Mouse (Mus musculus): ENCODE results near the gene Nrcam.
"Not testable (repeated sequence)": the region's sequence is repeated elsewhere in the genome, so short reads cannot be mapped to it uniquely, and the experiment has no call there.

Gene Nrcam

DNA sequence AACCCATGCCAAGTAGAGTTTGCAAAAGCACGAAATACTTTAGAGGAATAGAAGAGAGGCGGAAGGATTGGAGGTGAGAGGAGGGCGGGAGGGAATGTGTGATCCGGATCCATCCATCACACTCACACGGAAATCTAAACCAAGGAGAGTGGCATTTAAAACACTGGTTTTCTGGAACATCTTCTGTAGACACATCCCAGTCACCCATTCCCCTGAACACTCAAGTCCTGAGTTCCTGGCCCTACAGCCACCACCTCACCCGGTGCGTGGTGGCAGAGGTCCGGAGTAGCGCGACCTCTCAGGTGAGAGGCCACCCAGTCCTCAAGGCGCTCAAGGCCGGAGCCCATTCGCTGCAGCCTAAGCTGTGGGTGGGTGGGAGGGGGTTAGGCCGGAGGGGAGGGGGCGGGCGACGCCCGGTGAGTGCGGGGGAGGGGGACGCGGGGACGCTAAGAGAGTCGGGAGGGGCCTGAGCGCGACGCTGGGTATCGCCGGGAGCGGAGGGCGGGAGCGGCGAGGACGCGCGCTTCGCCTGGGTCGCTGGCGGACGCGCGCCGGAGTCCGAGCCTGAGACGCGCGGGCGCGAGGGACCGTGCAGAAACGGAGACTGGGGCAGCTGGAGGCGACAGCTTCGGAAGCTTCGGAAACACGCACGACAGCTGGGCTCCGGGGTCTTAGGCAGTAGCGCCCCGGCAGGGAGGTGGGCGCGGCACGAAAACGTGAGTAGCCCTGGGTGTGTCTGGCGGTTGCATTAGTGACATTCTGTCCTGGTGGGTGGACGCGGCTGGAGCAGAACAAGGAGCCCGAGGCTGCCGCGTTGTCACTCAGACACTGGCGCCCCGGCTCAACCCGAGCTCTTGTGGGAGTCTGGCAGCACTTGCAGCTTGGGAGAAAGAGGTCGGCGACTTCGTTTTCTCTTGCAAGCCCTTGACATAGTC, at the start of gene Nrcam:
TSS of gene Nrcam (plus strand) at position 505 of the 935 bp plus-strand sequence.
- DNase-seq = peak; percentile 3

DNA sequence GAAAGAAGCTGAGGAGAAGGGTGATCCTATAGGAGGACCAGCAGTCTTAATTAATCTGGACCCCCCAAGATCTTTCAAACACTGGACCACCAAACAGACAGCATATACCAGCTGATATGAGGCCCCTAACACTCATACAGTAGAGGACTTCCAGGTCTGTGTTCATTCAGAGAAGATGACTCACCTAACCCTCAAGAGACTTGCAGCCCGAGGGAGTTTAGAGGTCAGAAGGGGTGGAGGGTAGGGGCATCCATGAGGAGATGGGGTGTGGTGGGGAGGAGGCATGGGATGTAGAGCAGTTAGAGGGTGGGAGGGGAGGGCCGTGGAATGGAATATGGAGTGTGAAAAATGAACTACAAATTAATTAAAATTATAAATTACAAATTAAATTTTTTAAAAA, 48.5 kb upstream of the Nrcam start:
- not testable (repeated sequence) for DNase-seq

DNA sequence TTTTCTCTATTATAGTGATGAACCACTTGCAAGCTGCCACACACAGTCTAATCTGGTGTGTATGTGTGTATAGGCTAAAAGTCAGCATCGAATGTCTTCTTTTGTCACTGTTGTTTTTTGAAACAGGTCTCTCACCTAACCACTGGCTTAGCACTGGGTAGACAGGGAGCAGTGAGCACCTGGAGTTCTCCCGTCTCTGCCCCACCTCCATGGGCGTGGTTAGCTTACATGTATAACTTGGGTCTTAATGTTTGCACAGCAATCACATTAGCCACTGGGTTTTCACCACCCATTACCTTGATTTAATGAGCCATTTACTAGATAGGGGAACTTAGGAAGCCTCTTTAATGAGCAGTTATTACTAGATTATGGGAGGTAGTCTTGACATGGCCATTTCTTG, 47.2 kb upstream of the Nrcam start:
- DNase-seq = no peak

DNA sequence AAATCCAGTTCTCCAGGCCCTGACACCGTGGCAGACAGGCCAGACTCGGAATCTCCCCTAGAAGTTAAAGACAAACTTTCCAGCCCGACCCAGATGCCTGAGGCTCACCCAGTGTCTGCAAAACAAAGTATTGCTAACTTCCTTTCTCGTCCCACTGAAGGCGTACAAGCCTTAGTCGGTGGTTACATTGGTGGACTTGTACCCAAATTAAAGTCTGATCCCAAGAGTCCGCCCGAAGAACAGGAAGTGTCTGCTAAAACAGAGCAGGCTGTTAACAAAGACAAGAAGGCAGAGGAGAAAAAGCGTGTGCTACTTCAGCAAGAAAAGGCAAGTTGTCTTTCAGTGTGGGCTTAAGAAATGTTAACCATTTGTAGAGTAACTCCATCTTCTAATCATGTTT, 45.3 kb upstream of the Nrcam start:
- no peak for DNase-seq

DNA sequence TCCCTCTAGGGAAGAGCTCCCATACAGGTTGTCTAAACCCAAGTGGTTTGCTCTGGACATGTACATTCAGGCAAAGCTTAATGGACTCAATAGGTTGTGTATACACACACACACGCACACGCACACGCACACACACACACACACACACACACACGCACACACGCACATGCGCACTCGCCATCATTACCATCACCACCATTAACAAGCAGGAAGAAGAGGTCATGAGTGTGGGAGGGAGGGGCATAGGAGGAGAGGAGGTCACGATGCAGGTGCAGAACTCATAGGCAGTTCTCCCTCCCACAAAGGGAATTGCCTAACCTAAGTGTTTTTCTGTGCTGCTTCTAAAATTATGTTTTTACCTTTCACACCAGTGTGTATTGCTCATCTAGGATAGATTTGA, 41.7 kb upstream of the Nrcam start:
- DNase-seq = no peak

DNA sequence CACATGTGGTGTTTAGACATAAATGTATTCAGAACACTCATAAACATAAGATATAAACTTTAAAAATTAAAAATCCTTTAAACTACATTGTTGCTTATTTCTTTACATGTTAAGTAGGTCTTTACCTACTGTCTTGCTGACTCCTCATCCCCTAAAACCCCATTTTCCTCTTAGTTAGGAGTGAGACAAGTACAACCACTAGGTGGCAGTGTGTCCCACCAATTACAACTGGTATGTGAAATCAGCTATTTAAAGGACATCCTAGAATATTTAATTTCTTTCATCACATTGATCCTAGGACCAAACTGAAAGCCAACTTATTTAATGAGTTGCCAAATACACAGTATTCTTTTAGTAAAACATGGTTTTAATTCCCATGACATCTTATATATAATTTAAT, 36.4 kb upstream of the Nrcam start:
- peak; percentile 55 for DNase-seq

DNA sequence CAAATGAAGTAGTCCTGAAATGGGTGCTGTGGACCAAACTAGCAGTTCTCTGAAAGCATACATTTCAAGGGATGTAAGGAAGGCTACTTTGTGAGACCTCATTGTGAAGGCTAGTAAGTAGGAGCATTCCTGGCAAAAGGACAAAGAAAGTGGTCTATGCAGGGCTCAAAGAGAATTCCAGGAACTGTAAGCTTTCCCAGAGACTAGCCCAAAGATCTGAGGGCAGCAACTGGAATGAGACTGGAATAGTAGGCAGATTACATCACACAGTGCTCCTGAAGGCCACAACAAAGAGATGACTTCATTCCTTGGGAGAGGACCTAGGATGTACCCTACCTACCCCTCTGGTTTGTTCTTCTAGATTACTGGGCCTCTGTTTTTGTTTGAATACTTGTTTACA, 27.9 kb upstream of the Nrcam start:
- no peak for DNase-seq

DNA sequence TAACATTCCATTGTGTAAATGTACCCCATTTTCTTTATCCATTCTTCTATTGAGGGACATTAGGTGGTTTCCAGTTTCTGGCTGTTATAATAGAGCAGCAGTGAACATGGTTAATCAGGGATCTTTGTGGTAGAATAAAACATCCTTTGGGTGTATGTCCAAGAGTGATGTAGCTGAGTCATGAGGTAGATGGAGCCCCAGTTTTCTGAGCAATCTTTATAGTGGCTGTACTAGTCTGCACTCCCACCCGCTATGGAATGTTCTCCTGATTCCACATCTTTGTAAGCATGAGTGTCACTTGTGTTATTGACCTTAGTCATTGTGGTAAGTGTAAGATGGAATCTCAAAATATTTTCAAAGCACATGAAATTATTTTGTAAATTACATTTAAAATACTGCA, 24.7 kb upstream of the Nrcam start:
- DNase-seq = no peak

DNA sequence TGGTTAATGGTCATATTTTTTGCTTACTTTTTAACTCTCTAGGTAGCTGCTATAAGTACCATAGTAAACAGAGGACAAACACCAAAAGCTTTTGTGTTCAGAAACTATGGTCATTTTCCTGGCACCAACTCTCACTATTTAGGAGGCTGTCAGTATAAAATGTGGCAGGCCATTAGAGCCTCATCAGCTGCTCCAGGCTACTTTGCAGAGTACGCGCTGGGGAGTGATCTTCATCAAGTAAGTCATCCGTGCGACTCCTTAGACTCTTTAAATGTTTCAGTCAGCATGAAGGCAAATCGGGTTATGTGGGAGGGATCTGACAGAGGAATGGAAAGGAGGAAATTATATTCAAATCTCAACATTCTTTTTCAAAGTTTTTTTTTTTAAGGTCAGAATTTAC, 23.8 kb upstream of the Nrcam start:
- DNase-seq = no peak

DNA sequence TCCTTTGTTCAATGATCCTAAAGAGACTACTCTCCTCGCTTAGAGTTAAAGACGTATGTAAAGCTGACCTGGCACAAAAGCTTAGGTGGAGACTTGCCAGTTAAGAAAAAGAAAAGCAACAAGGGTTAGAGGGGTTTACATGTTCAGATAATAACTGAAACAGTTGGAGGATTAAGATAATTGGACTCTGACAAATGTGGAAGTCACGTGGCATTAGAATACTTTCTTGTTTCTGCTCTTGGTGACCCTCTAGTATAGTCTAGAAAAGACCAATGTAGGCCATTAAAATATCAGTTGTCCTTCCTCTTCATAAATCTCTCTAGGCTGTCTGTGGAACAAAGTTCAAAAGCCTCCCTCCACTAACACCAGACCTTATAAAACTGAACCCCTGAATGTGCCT, 20.5 kb upstream of the Nrcam start:
- DNase-seq = no peak

DNA sequence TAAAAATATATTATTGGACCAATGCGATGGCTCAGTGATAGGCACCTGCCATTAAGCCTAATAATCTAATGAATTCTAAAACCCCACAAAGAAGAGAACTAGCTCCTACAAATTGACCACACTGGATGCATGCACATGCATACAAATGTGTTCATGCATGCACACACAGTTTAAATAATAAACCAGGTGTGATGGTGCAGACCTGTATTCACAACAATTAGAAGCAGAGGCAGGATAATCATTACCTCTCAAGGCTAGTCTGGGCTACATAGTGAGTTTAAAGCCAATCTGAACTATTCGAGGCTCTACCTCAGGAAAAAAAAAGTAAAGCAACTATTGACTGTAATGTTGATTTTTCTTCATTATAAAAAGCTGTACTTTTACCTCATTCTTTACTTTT, 13.5 kb upstream of the Nrcam start:
- no peak for DNase-seq

DNA sequence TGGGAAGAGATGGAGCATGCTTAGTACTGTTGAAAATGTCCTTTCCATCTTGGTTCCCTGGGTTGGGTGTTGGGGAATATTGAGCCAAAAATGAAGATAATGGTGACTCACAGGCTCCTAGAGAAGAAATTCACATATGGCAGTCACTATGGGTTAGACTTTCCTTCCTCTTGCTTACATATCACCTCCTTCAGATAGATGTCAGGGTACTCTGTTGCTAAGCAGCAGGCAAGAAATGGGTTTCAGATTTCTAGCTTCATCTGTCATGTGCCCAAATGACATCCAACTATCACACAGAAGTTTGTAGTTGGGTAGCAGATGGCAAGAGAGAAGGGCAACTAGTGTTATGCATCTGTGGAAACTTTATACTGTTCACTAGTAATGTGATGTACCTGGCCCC, 3.6 kb upstream of the Nrcam start:
- no peak for DNase-seq

DNA sequence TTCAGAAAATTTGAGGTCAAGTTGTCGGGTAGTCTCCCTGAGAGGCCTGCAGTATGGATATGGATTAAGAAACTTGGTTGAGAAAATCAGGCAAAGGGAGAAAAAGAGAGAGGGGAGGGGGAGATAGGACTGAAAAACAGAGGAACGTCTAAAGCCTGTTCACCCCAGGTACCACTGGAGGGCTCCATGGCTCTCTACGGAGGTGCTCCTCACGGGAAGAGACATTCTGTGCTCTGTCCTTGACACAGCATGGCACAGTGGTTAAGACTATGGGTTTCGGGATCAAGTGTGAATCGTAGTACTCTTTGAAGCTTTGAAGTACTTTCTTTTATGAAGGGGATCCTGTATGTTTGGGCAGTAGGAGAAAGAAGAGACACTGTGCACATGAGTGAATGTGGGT, 1.2 kb upstream of the Nrcam start:
- DNase-seq = no peak

DNA sequence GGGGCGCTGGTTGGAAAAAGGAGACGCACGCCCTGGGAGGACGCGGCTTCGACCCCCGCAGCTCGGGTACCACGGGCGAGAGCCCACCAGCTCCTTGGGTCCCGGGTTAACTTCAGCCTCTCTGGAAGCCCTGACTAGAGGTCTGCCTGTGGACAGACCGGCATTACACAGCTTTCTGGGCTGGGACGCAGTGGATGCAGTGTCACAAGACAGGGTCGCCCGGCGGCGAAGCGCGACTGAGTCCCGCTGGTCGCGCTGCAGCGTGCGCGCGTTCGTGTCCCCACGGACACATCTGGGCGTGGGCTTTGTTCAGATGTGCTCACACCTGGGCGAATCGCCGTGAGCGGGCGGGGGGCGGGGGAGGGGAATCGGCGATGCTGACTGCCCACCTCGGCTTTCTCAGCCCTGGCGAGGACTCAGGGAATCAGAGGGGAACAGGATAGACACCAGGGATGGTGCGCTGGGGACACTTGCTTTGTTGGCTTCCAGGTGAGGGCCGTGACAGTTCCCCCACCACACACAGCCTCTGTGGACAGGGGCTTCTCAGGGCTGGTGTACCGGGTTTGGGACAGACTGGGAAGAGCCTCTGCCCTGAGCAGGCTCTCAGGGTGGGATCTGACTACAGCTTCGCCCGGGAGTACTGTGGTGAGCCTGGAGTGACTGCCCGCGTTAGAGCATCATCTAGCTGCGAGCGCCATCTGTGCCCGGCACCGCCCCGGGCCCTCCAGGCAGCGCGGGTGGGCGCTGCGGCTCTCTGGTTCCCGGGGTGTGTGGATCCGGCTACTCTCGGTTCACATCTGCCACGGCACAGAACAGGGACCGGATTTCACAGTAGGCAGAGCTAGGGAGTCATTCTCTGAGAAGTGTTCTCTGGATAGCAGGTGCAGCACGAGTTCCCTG, 881 bp downstream of the Nrcam start:
- no peak for DNase-seq

DNA sequence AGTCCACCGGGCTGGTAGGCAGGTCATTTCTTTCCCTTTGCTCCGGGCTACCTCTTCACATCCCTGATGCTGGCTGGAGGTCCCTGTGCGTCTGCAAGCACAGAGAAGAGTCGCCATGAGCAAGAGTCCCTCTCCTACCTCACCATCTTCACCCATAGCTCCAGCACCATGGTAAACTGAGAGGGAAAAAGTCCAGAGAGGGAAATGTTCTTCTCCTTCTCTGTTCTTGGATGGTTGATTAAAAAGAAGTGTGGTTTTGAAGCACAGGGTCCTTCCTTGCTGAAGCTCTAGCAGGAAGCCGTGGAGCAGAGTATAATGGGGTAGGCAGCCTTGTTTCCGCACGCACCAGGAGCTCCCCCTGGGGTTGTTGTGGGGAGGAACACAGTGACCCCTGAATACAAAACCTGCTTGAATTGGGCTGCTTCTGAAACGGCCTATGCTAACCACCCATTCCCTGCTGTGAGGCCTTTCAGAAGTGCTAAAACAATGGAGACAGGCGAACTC, 1.6 kb downstream of the Nrcam start:
- DNase-seq = no peak

DNA sequence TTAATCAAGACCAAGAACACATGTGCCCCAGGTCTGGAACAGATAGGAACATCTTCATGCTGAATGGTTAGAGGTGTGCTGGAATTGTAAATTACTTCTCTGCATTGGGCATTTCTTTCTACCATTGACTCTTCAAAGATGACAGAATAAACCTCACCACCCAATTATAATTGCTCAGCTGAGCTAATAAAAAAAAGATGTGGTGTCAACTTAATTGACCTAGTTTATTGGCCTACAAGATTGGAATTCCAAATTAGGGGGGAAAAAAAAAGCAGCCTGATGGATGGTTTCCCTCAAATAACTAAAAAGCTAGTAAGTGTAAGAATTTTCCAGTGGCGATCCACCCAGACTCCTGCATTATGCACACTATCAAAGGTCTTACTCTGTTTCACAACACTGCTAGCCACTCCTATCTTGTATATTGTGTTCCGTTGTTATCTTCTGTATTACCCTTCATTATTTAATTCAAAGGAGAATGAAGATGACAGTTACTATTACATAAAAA, 8.5 kb downstream of the Nrcam start:
- no peak for DNase-seq

DNA sequence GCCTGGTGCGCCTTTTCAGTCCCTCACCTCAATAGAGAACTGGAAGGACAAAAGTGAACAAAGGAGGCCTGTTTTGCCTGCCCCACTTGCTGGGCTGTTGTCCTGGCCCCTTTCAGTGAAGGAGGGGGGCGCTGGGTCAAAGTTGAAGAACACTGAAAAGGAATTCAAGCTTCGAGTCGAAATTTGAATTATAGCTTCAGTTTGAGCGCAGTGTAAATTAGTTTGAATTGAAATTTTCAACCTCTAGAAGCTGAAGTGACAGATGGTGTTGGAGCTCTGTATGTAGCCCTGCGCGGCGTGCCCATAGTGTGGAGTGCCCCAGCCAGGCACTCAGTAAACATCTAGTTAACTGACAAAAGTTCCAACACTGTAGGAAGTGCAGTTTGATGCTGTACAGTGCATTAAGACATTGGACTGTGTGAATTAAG, 9.5 kb downstream of the Nrcam start:
- no peak for DNase-seq

DNA sequence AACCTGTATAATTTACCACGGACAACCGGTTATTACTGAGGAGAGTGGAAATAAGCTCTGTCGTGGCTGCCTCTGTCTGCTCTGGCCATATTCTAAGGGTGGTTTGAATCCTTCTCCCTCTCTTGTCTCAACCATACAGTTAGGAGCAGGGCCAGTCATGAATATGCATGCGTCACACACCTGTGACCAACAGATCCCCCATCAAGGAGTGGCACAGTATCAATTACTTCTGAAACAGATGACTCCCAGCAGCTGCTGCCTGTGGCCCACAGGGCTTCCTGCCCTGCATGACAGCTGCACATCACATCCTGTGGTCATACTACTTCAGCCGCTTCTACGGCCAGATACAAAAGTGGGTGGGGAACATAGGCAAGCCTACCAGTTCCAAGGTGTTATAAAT, 15.4 kb downstream of the Nrcam start:
- no peak for DNase-seq

DNA sequence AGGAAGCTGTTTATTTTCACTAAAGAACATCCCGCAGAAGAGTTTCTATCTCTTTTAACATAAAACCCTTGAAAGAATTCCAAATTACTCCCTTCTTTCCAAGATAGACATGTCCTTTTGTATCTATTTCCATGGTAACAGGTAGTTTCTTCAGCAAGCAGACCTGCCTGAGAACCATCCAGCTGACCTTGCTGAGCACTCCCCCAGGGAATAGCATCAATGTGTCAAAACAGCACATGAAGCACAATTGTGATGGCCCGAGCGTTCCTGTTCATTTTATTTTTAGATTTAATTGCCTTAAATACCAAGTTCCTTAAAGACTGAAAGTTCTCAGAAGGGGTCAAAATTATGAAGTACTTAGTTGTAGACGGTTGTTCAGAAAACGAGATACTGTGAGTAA, 16.6 kb downstream of the Nrcam start:
- no peak for DNase-seq

DNA sequence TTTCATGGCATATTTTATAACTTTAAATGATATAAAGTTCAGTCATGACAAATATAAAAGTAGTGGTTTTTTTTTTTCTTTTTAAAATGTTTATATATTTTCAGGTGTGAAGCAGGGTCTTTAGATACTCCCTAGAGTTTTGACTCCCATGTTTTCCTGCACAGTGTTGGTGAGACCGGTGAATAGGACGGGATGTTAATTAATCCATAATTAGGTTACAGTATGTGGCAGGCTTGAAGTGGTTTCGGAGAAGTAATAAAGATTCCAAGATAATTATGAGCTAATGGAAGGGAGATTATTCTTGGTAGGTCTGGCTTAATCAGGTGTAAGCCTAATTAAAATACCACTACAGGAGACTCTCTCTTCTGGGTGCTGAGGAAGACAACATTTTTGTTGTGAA, 17.5 kb downstream of the Nrcam start:
- no peak for DNase-seq

DNA sequence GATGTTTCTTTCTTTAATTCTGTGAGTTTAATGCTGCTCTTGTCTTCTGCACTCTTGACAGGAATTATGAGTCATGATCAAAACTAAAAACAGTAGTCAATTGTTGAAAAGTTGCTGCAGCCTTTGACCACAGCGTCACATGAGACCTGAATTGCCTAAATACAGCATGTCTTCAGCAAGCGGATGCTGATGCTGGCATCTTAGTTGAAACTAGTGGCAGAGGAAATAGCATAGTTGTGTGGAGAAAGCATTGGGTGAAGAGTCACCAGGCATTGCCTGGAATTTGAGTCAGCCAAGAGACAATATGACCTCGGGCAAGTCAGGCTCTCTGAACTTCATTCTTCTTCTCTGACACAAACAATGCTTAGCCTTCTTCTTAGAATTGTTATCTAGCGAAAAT, 26.4 kb downstream of the Nrcam start:
- no peak for DNase-seq

DNA sequence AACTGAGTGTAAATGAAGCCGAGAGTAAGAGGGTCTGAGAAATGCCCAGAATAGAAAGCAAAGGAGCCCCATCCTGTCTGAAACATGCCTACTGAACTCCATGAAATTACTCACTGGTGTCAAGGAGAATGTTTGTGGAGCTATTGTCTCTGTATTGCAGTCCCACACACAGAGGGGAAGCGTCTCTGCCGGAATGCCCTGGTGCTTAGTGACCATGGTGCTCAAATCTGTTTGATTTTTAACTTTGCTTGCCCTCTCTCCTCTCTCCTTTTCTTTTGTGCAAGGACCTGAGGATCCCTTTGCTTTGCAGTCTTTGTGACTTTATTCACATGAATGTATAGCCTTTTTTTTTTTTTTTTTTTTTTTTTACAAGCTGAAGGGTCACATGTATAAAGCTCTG, 28.8 kb downstream of the Nrcam start:
- DNase-seq = no peak

DNA sequence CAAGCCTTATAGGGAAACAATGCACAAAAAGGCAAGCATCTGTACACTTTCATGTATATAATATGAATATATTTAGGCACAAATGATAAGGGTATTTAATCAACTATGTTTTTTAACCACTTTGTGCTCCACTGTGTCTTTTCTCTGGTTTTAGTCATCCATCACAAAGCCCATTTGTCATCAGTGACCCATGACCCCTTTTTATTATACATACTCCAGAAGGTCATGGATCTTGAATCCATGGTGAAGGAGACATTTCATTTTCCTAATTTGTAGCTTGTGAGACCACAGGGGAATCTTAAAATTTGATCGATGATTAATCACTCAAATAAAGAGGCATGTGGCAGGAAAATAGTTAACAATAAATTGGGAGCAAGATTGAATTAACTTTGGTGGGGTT, 29.2 kb downstream of the Nrcam start:
- DNase-seq = no peak

Data from thymus, postnatal 25 days (tissue).